Mouse (Mus musculus): ENCODE data around the gene Olfr890.
"Not testable (repeated sequence)": the region's sequence is repeated elsewhere in the genome, so short reads cannot be mapped to it uniquely, and the experiment has no call there.

Gene Olfr890

GRCm38 (mm10) chr9:38142217-38142616, at the start of gene Olfr890:
Gene Olfr890, plus strand, starts transcription at chr9:38142517.
- no peak for DNase-seq

- DNase-seq: no peak
Measured at GRCm38 (mm10) chr9:38107828-38108227, 34.5 kb upstream of the Olfr890 start, which contains the start of gene Olfr888. Gene Olfr888, plus strand, starts transcription at chr9:38108128.

GRCm38 (mm10) chr9:38114898-38115297, 27.4 kb upstream of the Olfr890 start, which contains the start of gene Olfr889:
Gene Olfr889, plus strand, starts transcription at chr9:38115198.
- no peak for DNase-seq

GRCm38 (mm10) chr9:38168341-38168740, 26.0 kb downstream of the Olfr890 start:
- DNase-seq: not testable (repeated sequence)

DNA sequence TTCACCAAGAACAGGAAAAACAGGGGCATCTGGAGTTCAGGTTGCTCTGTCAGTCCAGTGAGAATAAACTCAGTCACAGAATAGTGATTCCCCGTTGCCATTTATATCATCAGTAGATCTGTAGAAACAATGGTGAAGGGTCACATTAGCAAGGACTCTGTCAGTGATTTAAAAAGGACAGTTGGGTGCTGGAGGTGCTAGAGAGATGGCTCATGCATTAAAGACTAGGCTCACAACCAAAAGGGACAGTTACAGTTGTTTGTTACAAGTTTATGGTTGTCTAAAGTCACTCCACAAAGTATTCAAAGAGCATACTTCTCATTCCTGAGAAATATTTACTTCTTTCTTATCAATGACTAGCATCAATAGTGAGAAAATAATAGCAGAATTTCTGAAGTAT, 38.4 kb downstream of the Olfr890 start, which contains the start of gene Olfr891:
Gene Olfr891 (minus strand): TSS at position 101 of the 400 bp plus-strand sequence.
- no peak for DNase-seq
